Mouse (Mus musculus) ES-Bruce4 (cell line): ENCODE results near the gene Rab22a. TPM values are rescaled to one million over a fixed set of nuclear protein-coding genes. Genes with fewer than 3 reads are reported as not detected.

ENCODE experiments used
- H3K27ac ChIP-seq: 2 replicates; pipeline ENCODE4 v1.5.1; 2012; ENCODE audit warnings: low read length, inconsistent platforms; ENCODE audit not compliant: insufficient read depth
- H3K27me3 ChIP-seq: 2 replicates; pipeline ENCODE4 v1.6.1; 2012; ENCODE audit warnings: mild to moderate bottlenecking, low read length, inconsistent platforms; ENCODE audit not compliant: control insufficient read depth, poor library complexity, insufficient read depth, severe bottlenecking
- H3K36me3 ChIP-seq: 2 replicates; pipeline ENCODE4 v1.6.1; 2012; ENCODE audit warnings: inconsistent platforms, mild to moderate bottlenecking, low read length, moderate library complexity; ENCODE audit not compliant: control insufficient read depth, poor library complexity, insufficient read depth, severe bottlenecking
- H3K4me1 ChIP-seq: one replicate; pipeline ENCODE4 v1.8.1; 2011; ENCODE audit warnings: low read length; ENCODE audit not compliant: control insufficient read depth, insufficient read depth
- H3K4me3 ChIP-seq: 2 replicates; pipeline ENCODE4 v1.5.1; 2011; ENCODE audit warnings: low read depth, mild to moderate bottlenecking, low read length
- H3K9ac ChIP-seq: 2 replicates; pipeline ENCODE4 v1.6.1; 2012; ENCODE audit warnings: low read depth, mild to moderate bottlenecking, inconsistent platforms; ENCODE audit not compliant: poor library complexity, severe bottlenecking
- H3K9me3 ChIP-seq: replicated peaks from 2 replicates; pipeline ENCODE4 v1.6.1; 2012; ENCODE audit warnings: mild to moderate bottlenecking, low read length, inconsistent platforms; ENCODE audit not compliant: control insufficient read depth, poor library complexity, insufficient read depth, severe bottlenecking
- CTCF ChIP-seq: IDR thresholded peaks from one replicate; pipeline ENCODE4 v1.8.1; 2011; ENCODE audit warnings: low read depth, low read length
- EP300 ChIP-seq: IDR thresholded peaks from 2 replicates; pipeline ENCODE4 v1.6.1; 2011; ENCODE audit warnings: low read depth, low read length; ENCODE audit not compliant: insufficient read depth
- POLR2A ChIP-seq: IDR thresholded peaks from one replicate; pipeline ENCODE4 v1.8.1; 2011; ENCODE audit warnings: low read length; ENCODE audit not compliant: insufficient read depth
- polyA plus RNA-seq: library from polyadenylated mRNA; stranded (reverse); fragments of >200 nt; gene quantifications from 2 replicates; pipeline ENCODE4 v1.2.4, GENCODE M21; 2011; ENCODE audit warnings: low read depth; ENCODE audit not compliant: missing spikeins, insufficient read depth, insufficient read length

Rab22a gene
- 21.0 and 27.7 TPM in 2 replicates for polyA plus RNA-seq

DNA sequence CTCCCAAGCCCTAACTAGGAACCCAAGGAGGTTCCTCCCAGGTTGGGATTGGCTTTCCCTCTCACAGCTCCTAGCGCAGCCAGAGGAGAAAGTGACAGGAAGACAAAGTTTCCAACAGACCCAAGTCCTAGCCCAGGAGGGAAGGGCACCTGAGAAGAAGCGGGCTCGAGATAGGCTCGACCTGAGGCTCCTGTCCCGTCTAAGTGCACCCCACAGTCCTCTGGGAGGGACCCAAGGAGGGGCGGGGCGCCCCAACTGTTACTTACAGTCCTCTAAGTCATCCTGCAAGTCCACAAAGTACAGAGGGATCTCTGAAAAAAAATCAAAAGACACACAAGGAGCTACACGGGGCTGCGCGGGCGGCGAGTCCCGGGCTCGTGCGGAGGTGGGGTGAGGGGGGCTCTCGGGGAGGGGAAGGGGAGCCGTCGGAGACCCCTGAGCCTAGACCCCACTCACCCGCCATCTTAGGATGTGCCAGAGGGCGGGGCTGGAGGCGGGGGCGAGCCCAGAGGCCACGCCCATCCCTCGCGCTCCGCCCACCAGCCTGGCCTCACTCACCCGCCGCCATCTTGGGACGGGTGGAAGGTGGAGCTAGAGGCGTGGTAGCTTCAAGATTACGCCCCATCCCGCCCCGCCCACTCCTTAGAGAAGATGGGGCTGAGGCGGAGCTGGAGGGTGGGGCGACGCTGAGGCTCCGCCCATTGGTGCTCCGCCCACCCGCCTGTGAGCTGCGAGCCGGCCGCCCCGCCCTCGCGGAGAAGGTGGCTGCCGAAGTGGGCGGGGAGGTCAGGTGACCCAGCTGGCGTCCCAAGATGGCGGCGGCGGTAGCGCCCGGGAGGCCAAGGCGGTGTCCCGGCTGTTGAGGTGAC, at the start of gene Rab22a:
Gene Rab22a (plus strand): TSS at position 704 of the 869 bp plus-strand sequence.
- no peak within 1 kb of the TSS for H3K27ac ChIP-seq

DNA sequence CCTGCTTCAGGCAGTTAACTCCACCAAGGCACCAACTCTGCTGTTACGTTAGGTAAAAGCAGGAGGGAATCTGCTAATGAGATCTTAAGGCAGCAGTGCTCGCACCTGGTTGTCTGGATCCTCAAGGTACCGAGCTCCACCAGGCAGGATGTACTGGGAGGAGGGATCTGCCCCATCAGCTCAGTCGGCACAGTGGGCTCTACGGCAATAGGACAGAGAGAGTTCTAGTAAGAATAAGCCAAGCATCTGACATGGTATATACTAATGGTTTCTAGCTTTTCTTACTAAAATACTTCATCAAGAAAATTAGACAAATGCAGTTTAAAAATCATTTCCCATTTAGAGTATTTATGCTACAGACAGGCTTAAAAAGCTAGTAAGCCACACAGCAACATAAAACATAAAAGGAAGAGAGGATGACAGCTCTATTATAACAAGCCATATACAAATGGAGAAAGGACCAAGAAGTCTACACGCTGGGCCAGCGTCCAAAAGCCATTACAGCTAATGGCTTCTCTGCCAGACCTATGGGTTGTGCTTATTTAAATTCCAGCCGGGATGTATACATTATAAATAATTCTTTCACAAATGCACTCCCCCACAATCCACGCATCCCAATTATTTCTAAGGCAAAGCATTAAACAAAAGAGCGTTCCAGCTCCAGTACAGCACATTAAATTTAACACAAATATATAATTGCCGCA, 44.0 kb upstream of the Rab22a start:
- H3K27me3 ChIP-seq, result no peaks in the 10 kb centered on the region
- no peak overlapping the region for H3K9ac ChIP-seq
- TF ChIP-seq CTCF, result no peak
- no peak for TF ChIP-seq POLR2A
- TF ChIP-seq EP300, result no peak
- no peaks in the 10 kb centered on the region for H3K36me3 ChIP-seq
- H3K4me1 ChIP-seq, result no peaks in the 10 kb centered on the region
- H3K4me3 ChIP-seq, result no peak overlapping the region
- H3K9me3 ChIP-seq, result no peaks in the 10 kb centered on the region
- no peak overlapping the region for H3K27ac ChIP-seq

More for the DNA sequence above, at the start of gene Rab22a:
- Histone ChIP-seq H3K4me3 (peak within 1 kb of the TSS; percentile 95), H3K36me3 (peaks cover 11% of the 10 kb centered on the region), H3K9me3 (no peaks in the 10 kb centered on the region), H3K27me3 (no peaks in the 10 kb centered on the region), H3K4me1 (peaks cover 3% of the 10 kb centered on the region), H3K9ac (peak within 1 kb of the TSS; percentile 99)
- TF ChIP-seq POLR2A, result peak; percentile 24
- TF ChIP-seq CTCF, result no peak
- 0 out of 2 replicates have a peak, but pooled peaks have one; percentile 47 for TF ChIP-seq EP300

DNA sequence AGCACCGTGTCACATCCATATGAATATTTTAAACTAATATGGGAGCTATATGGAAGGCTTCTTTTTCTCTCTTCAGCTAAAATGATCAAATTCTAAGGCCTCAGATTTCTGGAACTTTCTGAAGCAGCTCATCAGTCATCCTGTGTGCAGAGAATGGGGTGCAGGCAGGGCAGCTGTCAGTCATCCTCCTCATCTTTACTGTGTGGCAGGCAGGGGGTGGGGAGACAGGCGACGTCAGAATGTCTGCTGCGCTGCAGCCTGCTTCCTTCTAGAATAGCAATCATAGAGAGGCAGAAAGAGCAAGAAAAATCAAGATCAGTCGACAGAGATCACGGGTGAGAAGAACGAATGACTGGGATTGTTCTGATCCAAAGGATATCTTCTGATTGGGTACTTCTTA, 43.4 kb upstream of the Rab22a start:
- Histone ChIP-seq H3K9me3 (no peaks in the 10 kb centered on the region), H3K27me3 (no peaks in the 10 kb centered on the region), H3K36me3 (no peaks in the 10 kb centered on the region), H3K27ac (no peak overlapping the region), H3K9ac (no peak overlapping the region), H3K4me1 (no peaks in the 10 kb centered on the region), H3K4me3 (no peak overlapping the region)
- no peak for TF ChIP-seq EP300
- no peak for TF ChIP-seq POLR2A
- no peak for TF ChIP-seq CTCF

DNA sequence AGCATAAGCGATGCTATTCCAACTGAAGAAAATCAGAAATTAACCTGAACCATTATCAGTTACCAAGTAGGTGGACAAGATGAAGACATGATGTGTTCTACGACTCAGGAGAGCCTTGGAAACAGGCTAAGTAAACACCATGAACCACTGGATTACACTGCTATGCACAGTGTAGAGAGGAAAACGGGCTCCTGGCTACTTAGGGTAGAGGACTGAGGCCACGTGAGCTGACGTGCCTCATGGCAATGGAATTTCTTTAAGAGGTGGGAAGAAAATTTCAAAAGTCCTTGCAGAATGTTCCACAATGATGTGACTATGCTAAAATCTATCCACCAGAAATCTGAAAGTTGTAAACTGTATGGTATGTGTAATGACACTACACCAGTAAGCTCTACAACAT, 40.4 kb upstream of the Rab22a start:
- H3K4me1 ChIP-seq, result no peaks in the 10 kb centered on the region
- no peaks in the 10 kb centered on the region for H3K9me3 ChIP-seq
- H3K36me3 ChIP-seq, result no peaks in the 10 kb centered on the region
- no peak overlapping the region for H3K27ac ChIP-seq
- H3K9ac ChIP-seq, result no peak overlapping the region
- H3K27me3 ChIP-seq, result no peaks in the 10 kb centered on the region
- TF ChIP-seq POLR2A (no peak), CTCF (no peak), EP300 (no peak)
- no peak overlapping the region for H3K4me3 ChIP-seq

DNA sequence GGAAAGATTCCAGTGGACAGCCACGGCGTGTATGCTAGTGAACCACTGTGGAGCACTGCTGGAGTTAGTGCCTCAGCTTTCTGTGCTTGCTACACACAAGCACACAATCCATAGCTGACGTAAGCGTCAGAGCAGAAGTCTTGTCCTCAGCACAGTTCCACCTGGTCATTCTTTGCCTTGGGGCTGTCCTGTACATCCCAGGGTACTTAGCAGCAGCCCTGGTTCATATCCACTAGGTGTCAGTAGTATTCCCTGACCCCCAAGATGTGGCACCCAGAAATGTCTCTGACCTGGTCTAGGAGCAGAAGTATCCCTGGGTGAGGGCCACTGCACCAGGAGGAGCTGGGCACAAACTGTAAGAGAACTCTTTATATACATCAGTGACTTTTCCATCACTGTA, 38.9 kb upstream of the Rab22a start:
- H3K9me3 ChIP-seq, result no peaks in the 10 kb centered on the region
- no peak overlapping the region for H3K4me3 ChIP-seq
- H3K27me3 ChIP-seq, result no peaks in the 10 kb centered on the region
- no peaks in the 10 kb centered on the region for H3K36me3 ChIP-seq
- H3K9ac ChIP-seq, result no peak overlapping the region
- no peak overlapping the region for H3K27ac ChIP-seq
- no peaks in the 10 kb centered on the region for H3K4me1 ChIP-seq
- TF ChIP-seq POLR2A (no peak), CTCF (peak; percentile 1)
